Mouse (Mus musculus) cortical plate, adult 2 months (tissue): ENCODE results near the gene Ece1.

Experiments
- CTCF ChIP-seq: fragments of 200-500 bp; IDR thresholded peaks from 2 replicates; pipeline ENCODE4 v1.5.1; 2011; ENCODE audit warnings: mild to moderate bottlenecking, control low read depth, low read length; ENCODE audit not compliant: insufficient read depth; ENCODE audit errors: extremely low read depth
- POLR2A ChIP-seq: fragments of 200-500 bp; IDR thresholded peaks from 2 replicates; pipeline ENCODE4 v1.6.1; 2011; ENCODE audit warnings: mild to moderate bottlenecking, low read length, control low read depth; ENCODE audit not compliant: insufficient read depth; ENCODE audit errors: extremely low read depth

- TF ChIP-seq CTCF (no peak), POLR2A (no peak)
Measured at GRCm38 (mm10) chr4:137874826-137875225, 12.8 kb downstream of the Ece1 start.
